Comparison of ENCODE assay signal across 8 mouse cellular contexts in the genomic region with DNA sequence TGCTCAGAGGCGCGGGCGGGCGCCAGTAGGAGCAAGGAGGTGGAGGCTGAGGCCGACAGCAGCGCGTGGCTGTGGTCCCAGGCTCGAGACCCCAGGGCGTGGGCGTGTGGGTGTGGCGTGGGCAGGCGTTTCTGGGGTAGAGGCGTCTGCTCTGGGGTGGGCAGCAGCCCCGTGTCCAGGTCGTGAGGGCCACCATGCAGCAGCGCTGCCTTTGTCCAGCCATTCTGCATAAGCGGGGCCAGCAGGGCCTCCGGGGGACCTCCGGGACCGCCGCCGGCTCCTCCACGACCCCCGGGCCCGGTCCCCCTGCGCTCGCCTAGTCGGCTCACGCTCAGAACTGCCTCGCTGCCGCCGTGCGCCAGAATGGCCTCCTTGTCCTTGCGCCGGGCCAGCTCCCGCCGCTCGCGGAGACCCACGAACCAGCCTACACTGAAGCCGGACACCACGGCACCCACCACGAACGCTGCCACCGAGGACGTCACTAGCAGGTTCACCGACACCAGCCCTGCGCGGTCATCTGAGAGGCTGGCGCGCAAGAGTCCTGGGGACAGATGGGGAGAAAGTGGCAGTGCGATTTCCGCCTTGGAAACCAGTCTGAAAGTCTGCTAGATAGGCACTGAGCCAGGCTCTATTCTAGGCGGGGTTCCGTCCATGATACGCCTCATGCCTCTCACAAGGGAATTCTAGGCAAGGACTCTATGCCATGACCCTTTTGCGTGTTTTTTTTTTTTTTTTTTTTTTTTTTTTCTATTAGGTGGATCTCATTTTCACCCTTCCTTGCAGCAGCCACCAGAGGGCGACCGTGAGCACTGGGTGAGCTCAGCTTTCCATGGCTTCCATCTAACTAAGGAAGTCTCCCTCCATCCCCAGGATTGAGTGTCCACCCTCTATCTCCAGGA. TPM values are rescaled to one million over a fixed set of nuclear protein-coding genes. Genes with fewer than 3 reads are reported as not detected.
DNase-seq lines count a peak whose midpoint lies in the region; ATAC-seq lines count a peak whose summit lies in the region.

No protein-coding gene starts in this region.

- H3K36me3 ChIP-seq in erythroblast, embryonic 14.5 days (ENCODE audit: control insufficient read depth), result no peaks in the 10 kb centered on the region
- H3K36me3 ChIP-seq in hindbrain, embryonic 15.5 days, result peaks cover 57% of the 10 kb centered on the region
- peaks cover 3% of the 10 kb centered on the region; the same call in 1 of the 2 replicates for H3K36me3 ChIP-seq in liver, embryonic 13.5 days
- peaks cover 70% of the 10 kb centered on the region for H3K36me3 ChIP-seq in neural tube, embryonic 15.5 days

- peak overlapping the region; percentile 46 for H3K4me2 ChIP-seq in hindbrain, embryonic 15.5 days
- peak overlapping the region; percentile 61 for H3K4me2 ChIP-seq in liver, embryonic 13.5 days
- H3K4me2 ChIP-seq in neural tube, embryonic 15.5 days, result peak overlapping the region; percentile 44

- peaks cover 19% of the 10 kb centered on the region for H3K9me3 ChIP-seq in erythroblast, embryonic 14.5 days (ENCODE audit: control insufficient read depth, low read length)
- peaks cover 10% of the 10 kb centered on the region; the same call in 1 of the 2 replicates for H3K9me3 ChIP-seq in hindbrain, embryonic 15.5 days
- H3K9me3 ChIP-seq in liver, embryonic 13.5 days (replicated peaks), result peaks cover 6% of the 10 kb centered on the region; the same call in 1 of the 2 replicates
- peaks cover 10% of the 10 kb centered on the region for H3K9me3 ChIP-seq in neural tube, embryonic 15.5 days (replicated peaks)

- 12% methylated on average over 52 of the region's 59 CpGs for WGBS in hindbrain, embryonic 15.5 days
- 25% methylated on average over 59 of the region's 59 CpGs for whole genome bisulfite sequencing in liver, embryonic 13.5 days (ENCODE audit: insufficient replicate concordance)
- WGBS in neural tube, embryonic 15.5 days, result 12% methylated on average over 57 of the region's 59 CpGs

- H3K27ac ChIP-seq in hindbrain, embryonic 15.5 days (replicated peaks), result no peak overlapping the region
- H3K27ac ChIP-seq in liver, embryonic 13.5 days, result no peak overlapping the region
- no peak overlapping the region for H3K27ac ChIP-seq in neural tube, embryonic 15.5 days (replicated peaks)

- H3K9ac ChIP-seq in hindbrain, embryonic 15.5 days, result no peak overlapping the region
- H3K9ac ChIP-seq in liver, embryonic 13.5 days, result 0 out of 2 replicates have a peak overlapping the region, but pooled peaks have one; percentile 13
- H3K9ac ChIP-seq in neural tube, embryonic 15.5 days (replicated peaks), result no peak overlapping the region

- H3K27me3 ChIP-seq in erythroblast, embryonic 14.5 days (ENCODE audit: control insufficient read depth), result peaks cover 52% of the 10 kb centered on the region
- H3K27me3 ChIP-seq in hindbrain, embryonic 15.5 days, result peaks cover 50% of the 10 kb centered on the region
- H3K27me3 ChIP-seq in liver, embryonic 13.5 days, result peaks cover 52% of the 10 kb centered on the region
- peaks cover 68% of the 10 kb centered on the region for H3K27me3 ChIP-seq in neural tube, embryonic 15.5 days (replicated peaks)

- H3K4me1 ChIP-seq in erythroblast, embryonic 14.5 days (ENCODE audit: control insufficient read depth), result peaks cover 4% of the 10 kb centered on the region
- peaks cover 11% of the 10 kb centered on the region; the same call in 1 of the 2 replicates for H3K4me1 ChIP-seq in hindbrain, embryonic 15.5 days (replicated peaks)
- peaks cover 11% of the 10 kb centered on the region for H3K4me1 ChIP-seq in liver, embryonic 13.5 days (replicated peaks)
- peaks cover 10% of the 10 kb centered on the region for H3K4me1 ChIP-seq in neural tube, embryonic 15.5 days

- no peak for ATAC-seq in hindbrain, embryonic 15.5 days (ENCODE audit: low FRiP score, low read depth)
- ATAC-seq in liver, embryonic 13.5 days (ENCODE audit: low read depth), result no peak; the same call in 1 of the 2 replicates
- ATAC-seq in neural tube, embryonic 15.5 days (ENCODE audit: low FRiP score), result no peak

- intact Hi-C loops in left cerebral cortex, postnatal 4 days (cut with DNase I), result loop anchor here (5.0 kb wide), 1 partner anchor 128 kb away; no protein-coding TSS in a partner anchor
- intact Hi-C loops in left cerebral cortex, postnatal 25 days (cut with DNase I), result no loop called here

- H3K4me3 ChIP-seq in erythroblast, embryonic 14.5 days (replicated peaks), result peak overlapping the region; percentile 34
- H3K4me3 ChIP-seq in hindbrain, embryonic 15.5 days, result peak overlapping the region; percentile 9; the same call in 1 of the 2 replicates
- H3K4me3 ChIP-seq in liver, embryonic 13.5 days (replicated peaks), result peak overlapping the region; percentile 37
- H3K4me3 ChIP-seq in neural tube, embryonic 15.5 days (replicated peaks), result peak overlapping the region; percentile 13; the same call in 1 of the 2 replicates

- peak; percentile 60 for DNase-seq in left cerebral cortex, postnatal 4 days
- no peak for DNase-seq in left cerebral cortex, postnatal 25 days (ENCODE audit: low spot score in 2 of 2)
- peak; percentile 67 for DNase-seq in adrenal gland, adult 2 months
- DNase-seq in liver, embryonic 13.5 days, result peak; percentile 35
- DNase-seq in frontal cortex, postnatal 10 days (ENCODE audit: low spot score in 2 of 2), result no peak

RNA-seq across cellular contexts. Expression of a gene that starts 2.8 kb away (rescaled TPM):
- total RNA-seq in left cerebral cortex, postnatal 4 days (2021), result not detected
- total RNA-seq in left cerebral cortex, postnatal 25 days (2021), result 1 to 10 TPM; 3.1 to 3.5 TPM
- 10 to 100 TPM; 23.9 to 45.5 TPM for total RNA-seq in adrenal gland, adult 2 months (2021)
- 134 and 212 TPM in 2 replicates for polyA plus RNA-seq in adrenal gland, adult 2 months (2012; rRNA removed)
- polyA plus RNA-seq in erythroblast, embryonic 14.5 days (2012), result 0.03 TPM in 1 of 2 replicates, not detected in the other
- 0.33 and 0.62 TPM in 2 replicates for polyA plus RNA-seq in hindbrain, embryonic 15.5 days (2015; fragmentation: Nextera tagmentation; extraction: Ambion mirVana)
- 0.36 and 0.43 TPM in 2 replicates for polyA plus RNA-seq in liver, embryonic 13.5 days (2015; fragmentation: Nextera tagmentation; extraction: Ambion mirVana)
- polyA plus RNA-seq in neural tube, embryonic 15.5 days (2015; fragmentation: Nextera tagmentation; extraction: Ambion mirVana), result 0.22 and 0.63 TPM in 2 replicates

RNA-seq across cellular contexts. Expression of a gene that starts 7.2 kb away (rescaled TPM):
- 1 to 10 TPM; 1.2 to 1.9 TPM for total RNA-seq in left cerebral cortex, postnatal 4 days (2021)
- total RNA-seq in left cerebral cortex, postnatal 25 days (2021), result under 1 TPM; 0.64 to 0.87 TPM
- total RNA-seq in adrenal gland, adult 2 months (2021), result 10 to 100 TPM; 59.5 to 71.9 TPM
- 42.9 and 91.7 TPM in 2 replicates for polyA plus RNA-seq in adrenal gland, adult 2 months (2012; rRNA removed)
- not detected in 2 replicates for polyA plus RNA-seq in erythroblast, embryonic 14.5 days (2012)
- 1.7 and 2.5 TPM in 2 replicates for polyA plus RNA-seq in hindbrain, embryonic 15.5 days (2015; fragmentation: Nextera tagmentation; extraction: Ambion mirVana)
- 0.23 and 0.32 TPM in 2 replicates for polyA plus RNA-seq in liver, embryonic 13.5 days (2015; fragmentation: Nextera tagmentation; extraction: Ambion mirVana)
- 2.4 and 2.7 TPM in 2 replicates for polyA plus RNA-seq in neural tube, embryonic 15.5 days (2015; fragmentation: Nextera tagmentation; extraction: Ambion mirVana)

RNA-seq across cellular contexts. Expression of a gene that starts 15.0 kb away (rescaled TPM):
- under 1 TPM; 0.20 to 0.24 TPM for total RNA-seq in left cerebral cortex, postnatal 4 days (2021)
- total RNA-seq in left cerebral cortex, postnatal 25 days (2021), result 1 to 10 TPM; 1.4 to 1.6 TPM
- 100 to 1,000 TPM in 1 of 2 experiments, 10 to 100 TPM in 1; 92.6 to 121 TPM for total RNA-seq in adrenal gland, adult 2 months (2021)
- polyA plus RNA-seq in adrenal gland, adult 2 months (2012; rRNA removed), result 100 and 184 TPM in 2 replicates
- polyA plus RNA-seq in erythroblast, embryonic 14.5 days (2012), result not detected in 2 replicates
- 0.08 and 0.21 TPM in 2 replicates for polyA plus RNA-seq in hindbrain, embryonic 15.5 days (2015; fragmentation: Nextera tagmentation; extraction: Ambion mirVana)
- not detected in 2 replicates for polyA plus RNA-seq in liver, embryonic 13.5 days (2015; fragmentation: Nextera tagmentation; extraction: Ambion mirVana)
- polyA plus RNA-seq in neural tube, embryonic 15.5 days (2015; fragmentation: Nextera tagmentation; extraction: Ambion mirVana), result 0.09 and 0.10 TPM in 2 replicates

RNA-seq across cellular contexts. Expression of a gene that starts 15.5 kb away (rescaled TPM):
- 10 to 100 TPM; 91.1 to 95.7 TPM for total RNA-seq in left cerebral cortex, postnatal 4 days (2021)
- total RNA-seq in left cerebral cortex, postnatal 25 days (2021), result 100 to 1,000 TPM; 131 TPM
- 10 to 100 TPM in 1 of 2 experiments, 1 to 10 TPM in 1; 6.3 to 10.2 TPM for total RNA-seq in adrenal gland, adult 2 months (2021)
- 32.9 and 36.5 TPM in 2 replicates for polyA plus RNA-seq in adrenal gland, adult 2 months (2012; rRNA removed)
- 0.05 and 0.06 TPM in 2 replicates for polyA plus RNA-seq in erythroblast, embryonic 14.5 days (2012)
- 17.4 and 19.2 TPM in 2 replicates for polyA plus RNA-seq in hindbrain, embryonic 15.5 days (2015; fragmentation: Nextera tagmentation; extraction: Ambion mirVana)
- 0.51 and 0.55 TPM in 2 replicates for polyA plus RNA-seq in liver, embryonic 13.5 days (2015; fragmentation: Nextera tagmentation; extraction: Ambion mirVana)
- 12.3 and 16.2 TPM in 2 replicates for polyA plus RNA-seq in neural tube, embryonic 15.5 days (2015; fragmentation: Nextera tagmentation; extraction: Ambion mirVana)

RNA-seq across cellular contexts. Expression of a gene that starts 37.7 kb away (rescaled TPM):
- 10 to 100 TPM; 11.1 TPM for total RNA-seq in left cerebral cortex, postnatal 4 days (2021)
- 1 to 10 TPM; 7.8 to 8.9 TPM for total RNA-seq in left cerebral cortex, postnatal 25 days (2021)
- total RNA-seq in adrenal gland, adult 2 months (2021), result 1 to 10 TPM; 2.0 to 2.4 TPM
- polyA plus RNA-seq in adrenal gland, adult 2 months (2012; rRNA removed), result 4.2 and 6.7 TPM in 2 replicates
- 0.07 and 0.10 TPM in 2 replicates for polyA plus RNA-seq in erythroblast, embryonic 14.5 days (2012)
- polyA plus RNA-seq in hindbrain, embryonic 15.5 days (2015; fragmentation: Nextera tagmentation; extraction: Ambion mirVana), result 9.5 and 10.7 TPM in 2 replicates
- 2.7 and 2.9 TPM in 2 replicates for polyA plus RNA-seq in liver, embryonic 13.5 days (2015; fragmentation: Nextera tagmentation; extraction: Ambion mirVana)
- 10.5 and 10.6 TPM in 2 replicates for polyA plus RNA-seq in neural tube, embryonic 15.5 days (2015; fragmentation: Nextera tagmentation; extraction: Ambion mirVana)

Comparison
In these comparisons a context has a peak if more than half of its experiments do, and no peak if none do; other contexts are left out.
1. DNase-seq: peak in left cerebral cortex, postnatal 4 days (single experiment), adrenal gland, adult 2 months (single experiment) and liver, embryonic 13.5 days (single experiment); none in left cerebral cortex, postnatal 25 days (0 of 2) and frontal cortex, postnatal 10 days (0 of 2).
2. RNA of a gene that starts 2.8 kb away (polyA plus RNA-seq): 134 to 212 TPM in adrenal gland, adult 2 months; 0.33 to 0.62 TPM in hindbrain, embryonic 15.5 days, 0.36 to 0.43 TPM in liver, embryonic 13.5 days, 0.22 to 0.63 TPM in neural tube, embryonic 15.5 days and 0.03 TPM in erythroblast, embryonic 14.5 days; every median in the first group is over 10 times any median in the second.
3. RNA of a gene that starts 7.2 kb away (polyA plus RNA-seq): 42.9 to 91.7 TPM in adrenal gland, adult 2 months; 1.7 to 2.5 TPM in hindbrain, embryonic 15.5 days, 2.4 to 2.7 TPM in neural tube, embryonic 15.5 days, 0.23 to 0.32 TPM in liver, embryonic 13.5 days and not detected in erythroblast, embryonic 14.5 days; every median in the first group is over 10 times any median in the second.
4. RNA of a gene that starts 15.0 kb away (polyA plus RNA-seq): 100 to 184 TPM in adrenal gland, adult 2 months; 0.09 to 0.10 TPM in neural tube, embryonic 15.5 days, 0.08 to 0.21 TPM in hindbrain, embryonic 15.5 days, not detected in erythroblast, embryonic 14.5 days and not detected in liver, embryonic 13.5 days; every median in the first group is over 10 times any median in the second.
5. Peak in every context shown above with its lines, with median percentiles within 50 percentile points of each other: H3K4me3 ChIP-seq and H3K4me2 ChIP-seq.